Mouse (Mus musculus) midbrain, postnatal 0 days (tissue): ENCODE measurements around the gene Siva1. TPM values are rescaled to one million over a fixed set of nuclear protein-coding genes. Genes with fewer than 3 reads are reported as not detected.
A peak's percentile ranks its signal among the peaks of the same experiment; 100 is the strongest.

Experiments
- ATAC-seq: fragments of 200-750 bp; cut with Nextera tagmentation; 2 replicates; pipeline ENCODE4 v1.8.0; 2017; ENCODE audit warnings: moderate number of reproducible peaks, mild to moderate bottlenecking, moderate TSS enrichment, moderate library complexity; ENCODE audit not compliant: low FRiP score
- DNase-seq: peaks from one replicate; pipeline ENCODE4 v3.0.0-alpha.2; 2015; ENCODE audit warnings: low spot score
- H3K27ac ChIP-seq: fragments of 300-500 bp; sonication (generic); 2 replicates; pipeline ENCODE4 v1.5.1; 2014; ENCODE audit warnings: low read depth, mild to moderate bottlenecking, low read length, mixed read lengths
- H3K27me3 ChIP-seq: fragments of 300-500 bp; sonication (generic); 2 replicates; pipeline ENCODE4 v1.6.1; 2014; ENCODE audit warnings: low read length, control low read depth, mixed read lengths; ENCODE audit not compliant: insufficient read depth
- H3K36me3 ChIP-seq: fragments of 300-500 bp; sonication (generic); 2 replicates; pipeline ENCODE4 v1.6.1; 2014; ENCODE audit warnings: low read length, control low read depth, mixed read lengths; ENCODE audit not compliant: insufficient read depth
- H3K4me1 ChIP-seq: fragments of 300-500 bp; sonication (generic); 2 replicates; pipeline ENCODE4 v1.6.1; 2014; ENCODE audit warnings: mild to moderate bottlenecking, control low read depth, antibody characterized with exemption, low read length, mixed read lengths; ENCODE audit not compliant: insufficient read depth
- H3K4me2 ChIP-seq: fragments of 300-500 bp; sonication (generic); 2 replicates; pipeline ENCODE4 v1.6.1; 2014; ENCODE audit warnings: low read depth, mild to moderate bottlenecking, low read length, mixed read lengths; ENCODE audit not compliant: poor library complexity, severe bottlenecking
- H3K4me3 ChIP-seq: fragments of 300-500 bp; sonication (generic); 2 replicates; pipeline ENCODE4 v1.5.1; 2014; ENCODE audit warnings: low read depth, mild to moderate bottlenecking, low read length, moderate library complexity
- H3K9ac ChIP-seq: fragments of 300-500 bp; sonication (generic); replicated peaks from 2 replicates; pipeline ENCODE4 v1.6.1; 2014; ENCODE audit warnings: mild to moderate bottlenecking, low read length, moderate library complexity, mixed read lengths; ENCODE audit not compliant: poor library complexity, severe bottlenecking
- H3K9me3 ChIP-seq: fragments of 300-500 bp; sonication (generic); 2 replicates; pipeline ENCODE4 v1.6.1; 2016; ENCODE audit warnings: low read length, control low read depth
- CTCF ChIP-seq: IDR thresholded peaks from 2 replicates; pipeline ENCODE4 v1.5.1; 2016; ENCODE audit warnings: antibody characterized with exemption, mild to moderate bottlenecking
- WGBS: fragments of 180-500 bp; shearing (Covaris S2); extraction: QIAGEN DNeasy Blood & Tissue Kit; methylation state at CpG from one replicate; pipeline ENCODE4 v1.1.7; 2014; 5-methylcytosine and 5-hydroxymethylcytosine counted together
- polyA plus RNA-seq: library from polyadenylated mRNA; unstranded; fragments of >200 nt; fragmentation: Nextera tagmentation; extraction: Ambion mirVana; gene quantifications from 2 replicates; pipeline ENCODE4 v1.2.1, GENCODE M21; 2015
- total RNA-seq: library from RNA; depleted of rRNA; stranded (reverse); fragments of >200 nt; gene quantifications from 2 replicates; pipeline ENCODE4 v1.2.3, GENCODE M21; 2014

The Siva1 gene
- total and polyA plus RNA-seq, 2 experiments from 2014 or later, result 25.4 to 43.4 TPM

GRCm38 (mm10) chr12:112664656-112665055 lies 20.2 kb downstream of the Siva1 start:
- H3K27me3 ChIP-seq, result no peaks in the 10 kb centered on the region
- H3K4me1 ChIP-seq, result peaks cover 13% of the 10 kb centered on the region
- peaks cover 41% of the 10 kb centered on the region for H3K36me3 ChIP-seq
- no peak for TF ChIP-seq CTCF
- DNase-seq (peak; percentile 43), ATAC-seq (no peak)
- 55% methylated on average over 5 of the region's 5 CpGs for WGBS
- H3K4me2 ChIP-seq, result no peak overlapping the region
- no peak overlapping the region for H3K4me3 ChIP-seq
- H3K9ac ChIP-seq, result no peak overlapping the region
- peak overlapping the region; percentile 43; the same call in 1 of the 2 replicates for H3K27ac ChIP-seq
- H3K9me3 ChIP-seq, result no peaks in the 10 kb centered on the region

DNA sequence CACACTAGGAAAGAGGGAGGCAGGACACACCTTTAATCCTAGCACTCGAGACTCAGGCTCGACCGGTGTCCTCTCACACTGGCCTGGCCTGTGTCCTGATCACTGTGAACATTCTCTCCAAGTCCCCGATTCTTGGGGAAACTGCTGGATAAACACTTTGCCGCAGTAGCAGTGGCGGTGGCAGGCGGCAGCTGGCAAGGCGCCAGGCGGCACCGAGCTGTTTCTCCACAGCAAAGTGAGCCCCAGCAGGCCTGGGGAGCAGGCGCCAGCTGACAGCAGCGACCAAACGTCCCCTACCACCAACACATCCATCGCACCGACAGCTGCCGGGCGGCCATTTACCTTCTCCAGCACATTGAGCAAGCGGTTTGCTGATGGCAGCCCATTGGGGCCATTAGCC lies 21.0 kb downstream of the Siva1 start:
- Histone ChIP-seq H3K9ac (0 out of 2 replicates have a peak overlapping the region, but pooled peaks have one; percentile 24), H3K4me2 (no peak overlapping the region), H3K9me3 (no peaks in the 10 kb centered on the region), H3K4me3 (no peak overlapping the region), H3K27me3 (no peaks in the 10 kb centered on the region), H3K27ac (peak overlapping the region; percentile 67), H3K4me1 (peaks cover 13% of the 10 kb centered on the region), H3K36me3 (peaks cover 46% of the 10 kb centered on the region)
- TF ChIP-seq CTCF, result no peak
- 30% methylated on average over 18 of the region's 18 CpGs for WGBS
- DNase-seq (peak; percentile 88), ATAC-seq (no peak)

- Histone ChIP-seq H3K36me3 (peaks cover 48% of the 10 kb centered on the region), H3K27ac (peak overlapping the region; percentile 67), H3K4me2 (no peak overlapping the region), H3K9ac (0 out of 2 replicates have a peak overlapping the region, but pooled peaks have one; percentile 24), H3K4me3 (no peak overlapping the region), H3K9me3 (no peaks in the 10 kb centered on the region), H3K27me3 (no peaks in the 10 kb centered on the region), H3K4me1 (peaks cover 13% of the 10 kb centered on the region)
- 88% methylated on average over 9 of the region's 9 CpGs for WGBS
- TF ChIP-seq CTCF, result no peak
- ATAC-seq (no peak), DNase-seq (no peak)
Measured at GRCm38 (mm10) chr12:112665881-112666544, 21.5 kb downstream of the Siva1 start.

- H3K36me3 ChIP-seq, result peaks cover 39% of the 10 kb centered on the region
Measured at GRCm38 (mm10) chr12:112667619-112668297, 23.3 kb downstream of the Siva1 start.

GRCm38 (mm10) chr12:112670718-112671393 lies 26.4 kb downstream of the Siva1 start:
- WGBS, result 46% methylated on average over 8 of the region's 9 CpGs
- Histone ChIP-seq H3K4me2 (no peak overlapping the region), H3K27ac (no peak overlapping the region), H3K4me3 (no peak overlapping the region), H3K27me3 (no peaks in the 10 kb centered on the region), H3K9ac (no peak overlapping the region), H3K9me3 (no peaks in the 10 kb centered on the region), H3K4me1 (peaks cover 20% of the 10 kb centered on the region), H3K36me3 (peaks cover 39% of the 10 kb centered on the region)
- DNase-seq (no peak), ATAC-seq (no peak)
- TF ChIP-seq CTCF, result no peak

More at GRCm38 (mm10) chr12:112667619-112668297, 23.3 kb downstream of the Siva1 start:
- DNase-seq (peak; percentile 37), ATAC-seq (no peak)
- no peak overlapping the region for H3K4me3 ChIP-seq
- no peaks in the 10 kb centered on the region for H3K27me3 ChIP-seq
- peaks cover 27% of the 10 kb centered on the region for H3K4me1 ChIP-seq
- 69% methylated on average over 10 of the region's 10 CpGs for WGBS
- TF ChIP-seq CTCF, result no peak
- H3K27ac ChIP-seq, result 0 out of 2 replicates have a peak overlapping the region, but pooled peaks have one; percentile 26
- no peak overlapping the region for H3K4me2 ChIP-seq
- H3K9me3 ChIP-seq, result no peaks in the 10 kb centered on the region
- H3K9ac ChIP-seq, result no peak overlapping the region
